Mouse (Mus musculus): ENCODE data around the gene Ruvbl2.

Gene Ruvbl2

DNA sequence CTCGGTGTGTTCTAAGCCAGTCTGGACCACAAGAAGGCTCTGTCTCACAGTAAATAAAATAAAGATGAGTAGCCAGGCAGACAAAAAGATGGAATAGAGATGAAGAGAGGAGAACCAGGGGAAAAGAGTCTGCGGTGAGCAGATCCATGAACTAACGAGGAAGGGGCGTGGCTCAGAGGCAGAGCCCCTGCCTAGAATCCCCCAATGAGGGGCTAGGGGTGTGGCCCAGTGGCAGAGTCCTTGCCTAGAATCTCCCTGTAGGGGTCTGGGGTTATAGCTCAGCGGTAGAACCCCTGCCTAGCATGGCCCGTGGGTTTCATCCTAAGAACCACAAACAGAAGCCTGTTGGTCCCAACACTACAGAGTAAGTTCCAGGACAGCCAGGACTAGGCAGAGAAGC lies 850 bp downstream of the Ruvbl2 start:
- in situ Hi-C loops (cut with MboI; ENCODE audit: unreplicated experiment in 2 of 2): no loop called here

DNA sequence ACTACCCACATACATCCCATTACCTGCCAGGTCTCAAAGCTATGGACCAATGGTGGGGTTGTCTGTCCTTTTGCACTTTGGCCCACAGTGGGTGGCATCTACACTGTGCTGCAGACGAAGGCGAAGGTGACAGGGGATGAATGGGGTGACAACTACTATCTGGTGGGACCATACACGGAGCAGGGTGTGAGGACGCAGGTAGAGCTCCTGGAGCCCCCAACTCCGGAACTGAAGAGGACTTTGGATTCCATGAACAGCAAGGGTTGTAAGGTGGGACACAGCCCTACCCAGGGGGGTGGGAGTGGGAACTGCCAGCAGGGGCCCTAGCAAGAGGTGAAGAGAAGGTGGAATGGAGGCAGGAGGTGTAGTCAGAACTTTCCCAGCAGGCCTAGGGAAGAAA lies 1.5 kb downstream of the Ruvbl2 start:
- in situ Hi-C loops (cut with MboI; ENCODE audit: unreplicated experiment in 2 of 2): no loop called here

DNA sequence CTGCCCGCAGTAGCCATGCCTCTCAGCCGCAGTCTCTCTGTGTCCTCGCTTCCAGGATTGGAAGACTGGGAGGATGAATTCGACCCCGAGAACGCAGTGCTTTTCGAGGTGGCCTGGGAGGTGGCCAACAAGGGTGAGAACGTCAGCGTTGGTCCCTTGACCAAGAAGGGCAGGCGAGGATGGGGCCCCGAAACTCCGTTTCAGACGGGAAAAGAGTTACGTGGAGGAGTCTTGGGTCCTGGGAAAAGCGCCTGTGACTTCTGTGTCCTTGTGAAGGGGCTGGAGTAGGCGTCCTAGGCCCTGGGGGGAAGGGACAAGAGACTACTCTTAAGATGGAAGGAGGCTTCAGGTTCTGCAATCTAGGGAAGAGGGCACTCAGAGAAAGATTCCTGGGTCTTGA lies 2.9 kb downstream of the Ruvbl2 start:
- in situ Hi-C loops (cut with MboI; ENCODE audit: unreplicated experiment in 2 of 2): no loop called here

DNA sequence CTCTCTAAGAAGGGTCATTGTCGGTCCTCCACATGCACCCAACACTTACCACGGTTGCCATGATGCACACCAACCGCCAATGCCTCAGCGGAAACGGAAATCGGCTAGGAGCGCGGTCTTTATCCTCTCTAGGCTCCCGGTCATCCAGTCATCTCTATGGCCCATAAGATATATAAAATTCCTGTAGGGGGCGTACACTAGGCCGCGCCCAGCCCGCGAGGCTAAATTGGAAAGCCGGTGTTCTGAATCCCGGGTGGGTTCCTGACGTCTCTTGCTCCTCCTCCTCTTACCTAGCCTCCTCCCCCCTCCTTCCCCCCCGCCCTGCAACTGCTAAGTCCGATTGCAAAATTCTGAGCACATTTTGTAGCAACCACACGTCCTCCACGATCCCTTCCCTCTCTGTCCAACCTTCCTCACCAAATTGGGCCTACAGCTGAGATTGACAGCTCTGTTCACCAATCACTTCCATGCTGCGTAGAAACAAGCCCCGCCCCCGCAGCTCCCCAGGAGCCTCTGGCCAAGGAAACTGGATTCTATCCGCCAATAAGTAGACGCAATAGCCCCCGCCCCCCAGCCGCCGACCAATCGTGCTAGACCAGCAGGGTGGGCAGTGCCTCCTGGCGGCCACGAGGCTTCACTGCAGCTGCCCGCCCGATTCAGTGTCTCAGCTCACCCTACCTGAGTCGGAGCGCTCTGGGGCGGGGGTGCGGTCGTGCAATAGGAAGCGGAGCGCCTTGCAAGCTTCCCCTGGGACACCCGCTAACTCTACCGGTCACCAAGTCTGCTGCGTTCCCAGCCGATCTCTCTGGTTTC lies 3.5 kb downstream of the Ruvbl2 start, which contains the start of gene Gys1:
Gene Gys1, plus strand, starts transcription at position 642 of the 813 bp plus-strand sequence.
- in situ Hi-C loops (cut with MboI; ENCODE audit: unreplicated experiment in 2 of 2): no loop called here

DNA sequence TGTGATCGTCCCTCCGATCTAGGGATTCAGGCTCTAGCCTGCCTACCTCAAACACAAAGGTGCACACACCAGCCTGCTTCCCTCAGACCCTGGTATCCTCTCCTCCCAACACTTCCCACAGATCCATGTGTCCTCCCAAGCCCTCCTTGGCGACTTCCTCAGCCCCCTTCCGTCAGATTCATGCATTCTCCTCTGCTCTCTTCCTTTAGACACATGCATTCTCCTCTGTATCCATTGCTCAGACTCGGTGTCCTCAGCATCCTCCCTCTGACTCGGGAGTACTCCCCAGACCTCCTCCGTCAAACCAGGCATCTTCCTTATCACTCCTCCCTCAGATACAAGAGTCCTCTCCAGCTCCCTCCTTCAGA lies 4.1 kb downstream of the Ruvbl2 start:
- in situ Hi-C loops (cut with MboI; ENCODE audit: unreplicated experiment in 2 of 2): no loop called here

DNA sequence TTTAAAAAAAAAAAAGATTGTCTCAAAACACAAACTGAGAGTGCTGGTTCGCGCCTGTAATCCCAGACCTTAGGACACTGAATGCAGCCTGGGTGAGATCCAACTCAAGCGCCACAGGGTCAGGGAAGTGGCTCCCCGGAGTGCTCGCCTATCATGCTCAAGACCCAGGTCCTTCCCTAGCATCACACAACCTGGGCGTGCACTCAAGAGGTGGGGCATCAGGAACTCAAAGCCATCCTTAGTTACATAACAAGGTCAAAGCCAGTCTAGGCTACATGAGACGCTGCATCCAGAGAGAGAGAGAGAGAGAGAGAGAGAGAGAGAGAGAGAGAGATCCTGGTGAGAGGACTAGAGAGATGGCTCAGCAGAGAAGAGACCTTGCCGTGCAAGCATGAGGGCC lies 11.3 kb downstream of the Ruvbl2 start:
- in situ Hi-C loops (cut with MboI; ENCODE audit: unreplicated experiment in 2 of 2): no loop called here

DNA sequence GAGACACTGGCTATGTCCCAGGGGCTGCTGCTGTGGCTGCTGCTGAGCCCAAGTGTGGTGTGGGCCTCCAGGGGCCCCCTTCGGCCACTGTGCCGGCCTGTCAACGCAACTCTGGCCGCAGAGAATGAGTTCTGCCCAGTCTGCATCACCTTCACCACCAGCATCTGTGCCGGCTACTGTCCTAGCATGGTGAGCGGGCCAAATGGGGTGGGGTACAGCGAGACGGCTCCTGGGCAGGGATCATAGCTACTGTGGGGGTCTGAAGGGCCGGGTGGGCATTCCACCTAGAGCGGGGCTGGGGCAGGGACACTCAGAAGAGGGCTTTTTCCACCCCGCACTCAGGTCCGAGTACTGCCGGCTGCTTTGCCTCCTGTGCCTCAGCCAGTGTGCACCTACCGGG lies 16.7 kb downstream of the Ruvbl2 start:
- in situ Hi-C loops (cut with MboI; ENCODE audit: unreplicated experiment in 2 of 2): no loop called here

DNA sequence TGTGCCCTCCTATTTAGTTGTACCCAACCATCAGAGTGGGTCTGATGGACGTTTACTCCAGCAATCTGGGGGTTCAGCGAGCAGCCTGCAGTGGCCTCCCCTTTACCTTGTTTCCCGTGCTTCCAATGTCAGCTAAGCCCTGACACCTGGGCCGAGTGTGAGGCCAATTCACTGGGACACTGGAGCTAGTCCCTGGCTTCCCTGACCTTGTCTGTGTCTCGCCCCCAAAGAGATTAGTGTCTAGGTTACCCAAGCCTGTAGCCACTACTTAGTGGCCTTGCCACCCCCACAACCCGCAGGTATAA lies 17.3 kb downstream of the Ruvbl2 start, which contains the start of gene Lhb:
Gene Lhb, plus strand, starts transcription at position 206 of the 305 bp plus-strand sequence.
- in situ Hi-C loops (cut with MboI; ENCODE audit: unreplicated experiment in 2 of 2): no loop called here

DNA sequence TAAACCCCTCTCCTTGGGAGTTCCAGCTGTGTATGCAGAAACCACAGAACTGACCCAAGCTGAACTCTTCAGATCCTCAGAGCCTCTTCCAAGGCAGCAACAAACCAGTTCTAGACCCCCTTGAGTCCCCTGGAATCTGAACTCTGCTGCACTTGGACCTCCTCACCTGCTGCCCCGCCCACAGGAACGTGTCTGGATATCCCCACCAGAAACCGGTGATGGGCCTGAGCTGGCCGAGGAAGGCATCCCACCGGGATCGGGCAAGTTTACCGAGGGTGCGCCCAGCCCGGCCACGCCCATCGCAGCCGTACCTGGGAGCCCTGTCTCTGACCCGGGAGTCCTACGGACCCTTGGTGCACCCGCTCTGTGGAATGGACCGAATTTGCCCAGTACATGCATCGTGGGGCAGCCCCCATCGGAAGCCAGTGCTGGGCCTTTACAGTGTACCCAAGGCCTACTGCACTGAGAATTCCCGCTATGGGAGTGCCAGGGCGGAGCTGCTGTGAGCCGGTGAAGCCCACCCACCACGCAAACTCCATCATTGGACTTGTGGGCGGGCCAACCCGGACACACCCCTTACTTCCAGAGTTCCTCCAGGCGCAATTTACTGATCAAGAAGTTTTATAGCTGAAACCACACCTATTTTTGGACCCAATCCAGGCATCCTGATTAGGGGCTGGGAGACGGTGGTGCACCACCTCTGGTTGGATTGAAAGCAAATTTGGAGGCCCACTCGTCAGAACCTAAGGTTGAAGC lies 17.9 kb downstream of the Ruvbl2 start:
- in situ Hi-C loops (cut with MboI; ENCODE audit: unreplicated experiment in 2 of 2): no loop called here

DNA sequence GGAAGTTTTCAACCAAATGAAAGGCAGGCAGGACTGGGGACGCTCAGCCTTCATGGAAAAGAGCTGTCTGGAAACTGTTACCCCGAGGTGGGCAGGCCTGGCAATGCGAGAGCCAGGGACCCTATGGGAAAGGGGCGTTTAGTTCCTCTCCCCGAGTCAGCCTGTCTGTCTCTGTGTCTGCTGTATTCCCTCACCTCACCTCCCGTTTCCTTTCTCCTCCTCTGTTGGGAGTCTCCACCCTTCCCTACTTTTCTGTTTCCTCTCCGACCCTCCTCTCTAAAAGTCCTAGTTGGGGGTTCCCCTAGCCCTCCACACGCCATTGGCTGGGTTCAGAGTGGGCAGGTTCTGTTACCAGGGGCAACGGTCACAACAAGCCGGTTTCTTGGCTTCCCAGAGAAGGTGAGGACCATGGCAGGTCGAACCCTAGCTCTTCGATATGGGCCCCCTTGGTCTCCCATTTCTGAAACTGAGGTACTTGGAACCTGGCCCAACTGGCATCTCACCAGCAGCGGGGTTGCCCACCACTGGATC lies 19.9 kb downstream of the Ruvbl2 start:
- in situ Hi-C loops (cut with MboI; ENCODE audit: unreplicated experiment in 2 of 2): no loop called here

DNA sequence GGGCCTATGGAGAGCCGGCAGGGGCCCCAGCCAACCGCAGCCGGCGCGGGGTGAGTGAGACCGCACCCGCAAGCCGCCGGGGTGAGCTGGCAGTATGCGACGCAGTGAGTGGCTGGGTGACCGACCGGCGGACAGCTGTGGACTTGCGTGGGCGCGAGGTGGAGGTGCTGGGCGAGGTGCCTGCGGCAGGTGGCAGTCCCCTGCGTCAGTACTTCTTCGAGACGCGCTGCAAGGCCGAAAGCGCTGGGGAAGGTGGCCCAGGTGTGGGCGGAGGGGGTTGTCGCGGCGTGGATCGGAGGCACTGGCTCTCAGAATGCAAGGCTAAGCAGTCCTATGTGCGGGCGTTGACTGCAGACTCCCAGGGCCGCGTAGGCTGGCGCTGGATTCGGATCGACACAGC lies 22.3 kb downstream of the Ruvbl2 start:
- in situ Hi-C loops (cut with MboI; ENCODE audit: unreplicated experiment in 2 of 2): no loop called here

DNA sequence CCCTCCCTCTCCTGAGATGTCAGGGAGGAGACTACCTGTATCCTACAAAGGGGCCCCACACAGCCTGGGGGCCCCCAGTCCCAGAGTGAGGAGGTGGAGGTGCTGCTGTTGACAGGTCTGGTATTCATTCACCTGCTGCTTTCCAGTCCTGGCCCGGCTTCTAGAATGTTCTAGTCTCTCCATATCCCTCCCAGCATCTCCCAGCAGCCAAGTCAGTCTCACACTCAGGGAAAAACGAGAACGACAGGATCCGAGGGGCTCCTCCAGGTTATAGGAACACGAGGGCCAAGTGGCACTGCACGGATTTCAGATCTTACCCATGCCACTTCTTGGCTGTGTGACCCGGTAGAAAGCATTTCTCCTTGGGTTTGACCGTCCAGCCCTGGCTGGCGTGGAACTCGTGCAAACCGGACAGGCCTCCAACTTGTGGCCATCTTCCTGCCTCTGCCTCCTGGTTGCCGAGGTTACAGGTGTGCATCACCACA lies 23.1 kb downstream of the Ruvbl2 start:
- in situ Hi-C loops (cut with MboI; ENCODE audit: unreplicated experiment in 2 of 2): no loop called here

DNA sequence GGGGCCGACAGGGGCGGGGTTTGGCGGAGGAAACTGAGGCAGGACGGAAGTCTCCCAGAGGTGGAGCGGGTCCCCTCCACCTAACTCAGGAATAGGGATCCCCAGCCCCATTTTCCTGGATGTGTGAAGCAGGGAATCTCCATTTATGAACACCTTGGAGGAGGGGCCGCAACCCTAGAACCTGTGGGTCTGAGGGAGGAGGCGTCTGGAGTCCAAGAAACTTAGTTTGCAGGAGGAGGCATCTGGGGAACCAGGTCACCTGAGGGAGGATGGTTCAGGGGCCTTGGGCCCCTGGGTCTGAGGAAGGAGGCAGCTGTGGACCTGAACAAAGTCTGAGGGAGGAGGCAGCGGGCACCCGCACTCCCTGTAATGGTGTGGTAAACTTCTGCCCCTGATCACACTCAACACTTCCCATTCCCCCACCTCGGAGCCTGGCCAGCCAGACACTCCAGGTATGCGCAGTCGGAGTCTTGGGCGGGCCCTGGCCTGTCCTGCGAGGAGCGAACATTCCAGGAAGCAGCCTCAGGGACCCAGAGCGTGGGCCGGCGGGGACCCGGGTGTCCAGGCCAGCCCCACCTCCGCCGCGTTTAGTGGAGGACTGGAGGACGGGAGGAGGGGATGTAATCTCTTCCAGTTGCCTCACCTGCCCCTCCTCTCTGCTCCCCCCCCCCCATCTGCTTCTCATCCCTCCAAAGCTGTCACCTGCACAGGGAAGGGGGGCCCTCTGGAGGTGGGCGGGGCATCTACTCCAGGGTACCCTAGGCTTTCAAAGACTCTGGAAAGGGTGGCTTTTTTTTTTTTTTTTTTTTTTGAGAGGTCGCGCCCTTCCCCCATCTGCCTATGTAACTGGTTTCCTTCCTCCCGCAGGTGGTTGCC lies 23.8 kb downstream of the Ruvbl2 start:
- in situ Hi-C loops (cut with MboI; ENCODE audit: unreplicated experiment in 2 of 2): no loop called here

DNA sequence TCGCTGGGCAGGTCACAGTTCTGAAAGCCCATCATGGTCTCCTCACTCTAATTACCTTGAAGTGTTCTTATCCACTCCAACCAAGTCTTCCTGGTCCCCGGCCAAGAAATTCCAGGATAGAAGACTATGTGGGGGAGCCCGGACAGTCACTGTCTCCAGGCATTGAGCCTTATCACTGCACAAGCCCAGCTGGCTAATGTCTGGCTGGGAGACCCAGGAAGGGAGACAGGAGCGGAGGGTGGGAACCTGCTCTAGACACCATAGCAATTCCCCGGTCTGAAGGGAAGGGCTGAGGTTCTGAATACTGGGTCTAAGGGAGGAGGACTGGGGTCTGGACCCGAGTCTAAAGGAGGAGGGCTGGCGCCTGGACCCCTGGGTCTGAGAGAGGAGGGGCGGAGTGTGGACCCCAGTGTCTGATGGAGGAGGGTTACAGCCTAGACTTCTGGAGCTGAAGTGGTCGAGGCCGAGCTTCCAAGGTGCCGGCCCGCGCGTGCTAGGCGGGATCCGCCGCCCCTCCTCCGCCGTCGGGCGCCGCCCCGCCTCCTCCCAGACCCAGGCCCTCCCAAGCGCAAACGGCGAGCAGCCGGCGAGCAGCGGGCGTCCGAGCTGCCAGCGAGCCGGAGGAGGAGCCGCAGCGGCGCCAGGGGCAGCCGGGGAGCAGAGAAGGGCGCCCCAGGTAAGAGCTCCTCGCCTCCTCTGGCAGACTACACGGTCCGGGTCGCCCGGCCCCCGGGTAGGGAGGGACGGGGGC lies 24.6 kb downstream of the Ruvbl2 start, which contains the start of gene Ntf5:
Gene Ntf5, plus strand, starts transcription at position 583 of the 751 bp plus-strand sequence.
- in situ Hi-C loops (cut with MboI; ENCODE audit: unreplicated experiment in 2 of 2): no loop called here

DNA sequence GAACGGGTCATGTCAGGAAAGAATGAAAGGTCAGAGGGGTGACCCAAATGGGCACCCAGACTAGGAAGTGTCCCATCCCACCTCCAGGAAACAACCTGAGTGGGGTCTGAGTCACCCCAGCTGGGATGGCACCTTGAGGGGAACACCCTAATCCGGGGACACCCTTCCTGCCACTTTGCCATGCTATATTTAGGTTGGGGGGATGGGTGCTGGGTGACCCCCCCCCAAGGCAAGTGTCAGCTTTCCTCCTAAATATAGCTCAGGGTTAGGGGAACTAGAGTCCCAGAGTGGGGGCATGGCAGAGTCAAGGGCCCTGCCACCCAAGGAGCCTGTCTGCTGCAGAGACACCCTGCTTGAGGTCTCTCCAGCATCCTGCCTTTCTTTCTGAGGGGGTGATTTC lies 25.5 kb downstream of the Ruvbl2 start:
- in situ Hi-C loops (cut with MboI; ENCODE audit: unreplicated experiment in 2 of 2): no loop called here

DNA sequence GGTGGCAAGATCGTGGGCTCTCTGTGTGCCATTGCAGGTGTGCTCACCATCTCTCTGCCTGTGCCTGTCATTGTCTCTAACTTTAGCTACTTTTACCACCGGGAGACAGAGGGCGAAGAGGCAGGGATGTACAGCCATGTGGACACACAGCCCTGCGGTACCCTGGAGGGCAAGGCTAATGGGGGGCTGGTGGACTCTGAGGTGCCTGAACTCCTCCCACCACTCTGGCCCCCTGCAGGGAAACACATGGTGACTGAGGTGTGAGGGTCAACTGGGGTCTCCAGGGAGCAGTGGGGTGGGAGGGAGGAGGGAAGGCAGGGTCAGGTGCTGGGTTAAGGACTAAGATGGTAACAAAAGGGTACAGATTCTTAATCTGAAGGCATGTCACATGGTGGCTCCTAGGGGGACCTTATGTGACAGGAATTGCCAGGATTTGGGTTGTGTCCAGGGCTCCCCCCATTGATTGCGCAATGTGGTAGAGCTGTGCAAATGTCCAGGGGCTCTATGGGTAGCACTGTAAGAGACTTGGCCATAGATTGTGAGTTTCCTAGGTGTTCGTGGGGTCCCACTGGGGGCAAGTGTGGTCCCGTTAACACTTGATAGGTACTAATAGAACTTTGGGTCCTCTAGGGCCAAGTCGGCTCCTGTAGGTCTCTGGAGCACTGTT lies 28.3 kb downstream of the Ruvbl2 start:
- in situ Hi-C loops (cut with MboI; ENCODE audit: unreplicated experiment in 2 of 2): no loop called here

DNA sequence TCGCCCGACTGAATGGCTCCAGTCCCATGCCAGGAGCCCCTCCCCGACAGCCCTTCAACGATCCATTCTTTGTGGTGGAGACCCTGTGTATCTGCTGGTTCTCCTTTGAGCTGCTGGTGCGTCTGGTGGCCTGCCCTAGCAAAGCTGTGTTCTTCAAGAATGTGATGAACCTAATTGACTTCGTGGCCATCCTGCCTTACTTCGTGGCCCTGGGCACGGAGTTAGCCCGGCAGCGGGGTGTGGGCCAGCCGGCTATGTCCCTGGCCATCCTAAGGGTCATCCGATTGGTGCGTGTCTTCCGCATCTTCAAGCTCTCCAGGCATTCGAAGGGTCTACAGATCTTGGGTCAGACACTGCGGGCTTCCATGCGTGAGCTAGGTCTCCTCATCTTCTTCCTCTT lies 28.9 kb downstream of the Ruvbl2 start:
- in situ Hi-C loops (cut with MboI; ENCODE audit: unreplicated experiment in 2 of 2): no loop called here

DNA sequence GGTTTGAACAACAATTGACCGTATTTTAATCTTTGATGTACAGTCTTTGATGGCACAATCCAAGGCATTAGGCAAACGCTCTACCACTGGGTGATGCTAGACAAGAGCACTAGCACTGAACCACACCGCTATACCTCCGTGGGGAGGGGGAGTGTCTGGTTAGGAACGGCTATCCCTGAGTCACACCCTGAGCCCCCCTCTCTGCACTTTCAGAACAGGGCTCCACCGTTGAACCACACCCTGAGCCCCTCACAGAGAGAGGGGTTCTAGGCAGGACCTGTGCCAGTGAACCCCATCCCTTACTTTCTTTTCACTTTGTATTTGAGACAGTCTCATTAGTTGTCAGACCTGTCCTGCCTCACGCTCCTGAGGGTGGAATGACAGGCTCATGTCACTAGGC lies 29.5 kb downstream of the Ruvbl2 start:
- in situ Hi-C loops (cut with MboI; ENCODE audit: unreplicated experiment in 2 of 2): no loop called here

DNA sequence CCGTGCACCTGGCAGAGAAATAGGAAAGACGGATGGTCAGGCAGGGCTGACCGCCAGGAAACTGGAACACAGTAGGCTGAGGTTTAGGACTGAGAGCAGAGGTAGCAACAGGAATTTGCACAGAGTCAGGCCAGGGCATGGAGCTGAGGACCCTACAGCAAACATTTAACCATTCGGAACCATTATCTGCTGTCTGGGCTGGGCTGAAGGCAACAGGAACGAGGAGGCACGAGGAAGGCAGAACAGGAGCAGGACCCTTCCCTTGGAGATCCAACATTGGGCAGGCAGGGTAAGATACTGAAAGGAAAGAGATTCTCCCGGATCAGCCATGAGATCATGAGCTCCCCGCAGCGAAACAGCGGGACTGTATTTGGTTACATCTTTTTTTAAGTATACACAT lies 30.1 kb downstream of the Ruvbl2 start:
- in situ Hi-C loops (cut with MboI; ENCODE audit: unreplicated experiment in 2 of 2): no loop called here
